Mouse (Mus musculus): ENCODE data around the gene Tcaf1. TPM values are rescaled to one million over a fixed set of nuclear protein-coding genes. Genes with fewer than 3 reads are reported as not detected.
A peak's percentile ranks its signal among the peaks of the same experiment; 100 is the strongest.

Tcaf1 gene
- polyA plus RNA-seq, 1 experiment from 2014 or later, result 4.7 TPM

DNA sequence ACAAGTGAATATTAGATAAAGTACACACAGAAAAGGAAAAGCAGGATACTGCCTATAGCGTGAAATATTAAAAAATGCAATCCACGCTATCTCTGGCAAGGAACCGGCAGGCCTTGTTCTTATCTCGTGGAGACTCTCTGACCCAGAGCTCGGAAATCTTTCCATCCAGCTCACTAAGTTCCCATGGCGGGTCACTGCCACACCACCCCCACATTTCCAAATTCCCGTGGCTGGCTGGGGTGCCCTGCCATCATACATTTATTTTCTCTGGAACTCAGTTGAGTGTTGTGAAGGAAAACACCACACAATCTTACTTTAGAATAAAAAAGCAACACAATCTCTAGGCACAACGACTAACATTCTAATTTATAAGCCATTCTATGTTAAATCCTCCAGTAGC, 4.8 kb upstream of the Tcaf1 start:
- Histone ChIP-seq H3K4me1 (ENCODE audit: insufficient read depth) (no peaks in the 10 kb centered on the region), H3K4me2 (ENCODE audit: low read depth, low read length) (no peak overlapping the region), H3K27ac (ENCODE audit: low read depth) (no peak overlapping the region), H3K36me3 (replicated peaks; ENCODE audit: insufficient read depth, low read length) (no peaks in the 10 kb centered on the region), H3K9me3 (ENCODE audit: low read length) (no peaks in the 10 kb centered on the region), H3K27me3 (ENCODE audit: insufficient read depth, low read length) (no peaks in the 10 kb centered on the region), H3K9ac (replicated peaks) (no peak overlapping the region), H3K4me3 (ENCODE audit: low read depth, low read length) (no peak overlapping the region)
- DNase-seq (no peak), ATAC-seq (no peak)
- WGBS (ENCODE audit: insufficient replicate concordance), result 58% methylated on average over 8 of the region's 8 CpGs
- TF ChIP-seq CTCF (IDR thresholded peaks at IDR 0.05; ENCODE audit: low read depth) (no peak), EP300 (IDR thresholded peaks at IDR 0.05; ENCODE audit: low read depth) (no peak)

DNA sequence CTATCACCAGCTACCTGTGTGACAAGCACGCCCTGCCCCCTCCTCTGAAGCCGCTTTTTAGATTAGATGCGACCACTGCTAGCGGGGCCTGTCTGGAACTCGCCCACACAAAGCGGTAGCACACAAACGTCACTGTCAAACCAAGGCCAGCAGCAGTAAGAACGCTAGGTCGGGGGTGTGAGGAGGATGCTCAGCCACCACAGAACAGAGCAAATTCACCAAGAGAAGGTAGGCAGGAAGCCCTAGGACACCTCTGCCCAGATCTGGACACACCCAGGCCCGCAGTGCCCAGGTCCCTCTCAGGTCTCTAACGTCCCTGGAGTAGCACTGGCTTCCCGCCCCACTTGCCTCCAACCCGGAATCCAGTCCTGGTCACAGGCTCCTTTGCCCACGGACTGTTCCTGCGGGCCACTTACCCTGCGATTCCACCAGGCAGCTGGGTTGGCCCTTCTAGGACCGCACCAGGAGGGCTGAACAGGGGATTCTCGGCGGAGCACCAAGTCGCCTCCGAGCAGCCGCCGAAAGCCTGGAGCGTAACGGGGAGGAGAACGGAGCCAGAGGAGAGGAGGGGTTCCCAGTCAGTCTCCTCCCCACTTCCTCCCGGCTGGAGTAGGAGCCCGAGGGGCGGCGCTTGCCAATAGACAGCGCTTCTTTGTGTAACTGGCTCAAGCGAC, 17.2 kb downstream of the Tcaf1 start:
- no peaks in the 10 kb centered on the region for H3K36me3 ChIP-seq (replicated peaks; ENCODE audit: insufficient read depth, low read length)
- peak overlapping the region; percentile 91 for H3K4me2 ChIP-seq (ENCODE audit: low read depth, low read length)
- ATAC-seq (peak; percentile 84), DNase-seq (peak; percentile 72)
- H3K9me3 ChIP-seq (ENCODE audit: low read length), result no peaks in the 10 kb centered on the region
- H3K27ac ChIP-seq (ENCODE audit: low read depth), result peak overlapping the region; percentile 61
- TF ChIP-seq EP300 (IDR thresholded peaks at IDR 0.05; ENCODE audit: low read depth) (no peak), CTCF (IDR thresholded peaks at IDR 0.05; ENCODE audit: low read depth) (no peak)
- H3K27me3 ChIP-seq (ENCODE audit: insufficient read depth, low read length), result no peaks in the 10 kb centered on the region
- WGBS (ENCODE audit: insufficient replicate concordance), result under 1% methylated on average over 32 of the region's 32 CpGs
- H3K4me3 ChIP-seq (ENCODE audit: low read depth, low read length), result peak overlapping the region; percentile 63
- H3K4me1 ChIP-seq (ENCODE audit: insufficient read depth), result no peaks in the 10 kb centered on the region
- H3K9ac ChIP-seq (replicated peaks), result peak overlapping the region; percentile 69

DNA sequence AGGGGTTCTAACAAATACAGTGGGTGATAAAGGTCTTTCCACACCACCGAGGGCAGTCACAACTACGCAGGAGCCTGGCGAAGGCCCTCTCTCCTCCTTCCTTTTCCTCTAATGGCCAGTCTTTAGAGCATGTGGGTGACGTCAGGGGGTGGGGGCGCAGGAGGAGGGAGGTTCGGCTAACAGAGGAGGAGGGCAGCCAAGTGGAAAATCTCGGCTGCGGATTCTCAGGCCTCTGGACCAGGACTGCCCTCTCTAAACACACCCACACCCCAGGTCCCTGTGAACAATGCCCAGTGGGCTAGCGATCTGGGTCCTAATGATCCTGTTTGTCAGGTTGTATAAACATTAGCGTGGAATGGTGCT, 17.8 kb downstream of the Tcaf1 start:
- peak overlapping the region; percentile 61 for H3K27ac ChIP-seq (ENCODE audit: low read depth)
- ATAC-seq, result peak; percentile 80
- peak; percentile 71 for DNase-seq

DNA sequence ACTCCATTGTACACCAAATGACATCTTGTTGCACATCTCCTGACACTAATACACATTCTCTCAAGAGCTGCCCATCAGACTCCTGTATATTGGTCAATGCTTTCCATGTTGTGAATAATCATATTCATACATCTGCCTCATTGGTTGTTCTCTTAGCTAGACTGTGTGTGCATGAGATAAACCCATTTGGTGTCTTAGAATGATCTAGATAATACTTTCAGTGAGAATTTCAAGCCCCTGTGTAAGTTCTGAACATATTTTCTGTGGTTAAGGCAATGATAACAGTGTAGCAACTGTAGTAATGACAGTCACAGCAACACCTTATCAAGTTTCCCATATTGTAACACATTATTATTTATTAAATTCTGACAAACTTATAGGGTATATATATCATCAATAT, 20.1 kb downstream of the Tcaf1 start:
- DNase-seq (no peak), ATAC-seq (no peak)
- Histone ChIP-seq H3K27me3 (ENCODE audit: insufficient read depth, low read length) (no peaks in the 10 kb centered on the region), H3K36me3 (replicated peaks; ENCODE audit: insufficient read depth, low read length) (0 out of 2 replicates have a peak, but pooled peaks cover 3% of the 10 kb centered on the region), H3K9me3 (ENCODE audit: low read length) (no peaks in the 10 kb centered on the region), H3K4me3 (ENCODE audit: low read depth, low read length) (no peak overlapping the region), H3K4me1 (ENCODE audit: insufficient read depth) (no peaks in the 10 kb centered on the region), H3K4me2 (ENCODE audit: low read depth, low read length) (no peak overlapping the region), H3K9ac (replicated peaks) (no peak overlapping the region), H3K27ac (ENCODE audit: low read depth) (no peak overlapping the region)
- TF ChIP-seq EP300 (IDR thresholded peaks at IDR 0.05; ENCODE audit: low read depth), result peak; percentile 75; the same call in 1 of the 2 replicates
- TF ChIP-seq CTCF (IDR thresholded peaks at IDR 0.05; ENCODE audit: low read depth), result no peak

More for the DNA sequence above, 17.8 kb downstream of the Tcaf1 start:
- TF ChIP-seq EP300 (IDR thresholded peaks at IDR 0.05; ENCODE audit: low read depth) (no peak), CTCF (IDR thresholded peaks at IDR 0.05; ENCODE audit: low read depth) (no peak)
- peak overlapping the region; percentile 63 for H3K4me3 ChIP-seq (ENCODE audit: low read depth, low read length)
- no peaks in the 10 kb centered on the region for H3K9me3 ChIP-seq (ENCODE audit: low read length)
- no peaks in the 10 kb centered on the region for H3K36me3 ChIP-seq (replicated peaks; ENCODE audit: insufficient read depth, low read length)
- peak overlapping the region; percentile 91 for H3K4me2 ChIP-seq (ENCODE audit: low read depth, low read length)
- WGBS (ENCODE audit: insufficient replicate concordance), result 3% methylated on average over 10 of the region's 10 CpGs
- H3K9ac ChIP-seq (replicated peaks), result peak overlapping the region; percentile 69
- no peaks in the 10 kb centered on the region for H3K4me1 ChIP-seq (ENCODE audit: insufficient read depth)
- no peaks in the 10 kb centered on the region for H3K27me3 ChIP-seq (ENCODE audit: insufficient read depth, low read length)

DNA sequence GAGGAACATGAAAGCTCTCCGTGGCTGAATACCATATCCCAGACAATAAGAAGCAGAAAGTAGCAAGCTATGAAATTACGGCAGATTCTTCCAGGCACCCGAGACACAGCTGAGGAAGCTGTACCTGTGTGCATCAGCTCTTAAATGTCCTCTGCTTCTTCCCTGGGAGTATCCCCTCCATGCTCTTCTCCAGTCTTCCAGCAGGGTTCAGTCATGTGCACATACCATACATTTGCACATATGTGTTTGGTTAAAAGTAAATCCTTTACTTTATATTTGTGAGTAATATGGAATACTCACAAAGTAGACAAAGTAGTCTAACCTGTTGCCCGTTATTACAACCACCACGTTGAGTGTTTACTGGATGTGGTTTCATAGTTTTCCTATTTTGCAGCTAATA, 22.0 kb downstream of the Tcaf1 start:
- no peaks in the 10 kb centered on the region for H3K9me3 ChIP-seq (ENCODE audit: low read length)
- H3K4me2 ChIP-seq (ENCODE audit: low read depth, low read length), result no peak overlapping the region
- 0 out of 2 replicates have a peak, but pooled peaks cover 3% of the 10 kb centered on the region for H3K36me3 ChIP-seq (replicated peaks; ENCODE audit: insufficient read depth, low read length)
- TF ChIP-seq EP300 (IDR thresholded peaks at IDR 0.05; ENCODE audit: low read depth) (no peak), CTCF (IDR thresholded peaks at IDR 0.05; ENCODE audit: low read depth) (no peak)
- no peaks in the 10 kb centered on the region for H3K27me3 ChIP-seq (ENCODE audit: insufficient read depth, low read length)
- ATAC-seq (no peak), DNase-seq (no peak)
- 79% methylated on average over 5 of the region's 5 CpGs for WGBS (ENCODE audit: insufficient replicate concordance)
- H3K4me1 ChIP-seq (ENCODE audit: insufficient read depth), result no peaks in the 10 kb centered on the region
- no peak overlapping the region for H3K4me3 ChIP-seq (ENCODE audit: low read depth, low read length)
- H3K27ac ChIP-seq (ENCODE audit: low read depth), result no peak overlapping the region
- no peak overlapping the region for H3K9ac ChIP-seq (replicated peaks)

DNA sequence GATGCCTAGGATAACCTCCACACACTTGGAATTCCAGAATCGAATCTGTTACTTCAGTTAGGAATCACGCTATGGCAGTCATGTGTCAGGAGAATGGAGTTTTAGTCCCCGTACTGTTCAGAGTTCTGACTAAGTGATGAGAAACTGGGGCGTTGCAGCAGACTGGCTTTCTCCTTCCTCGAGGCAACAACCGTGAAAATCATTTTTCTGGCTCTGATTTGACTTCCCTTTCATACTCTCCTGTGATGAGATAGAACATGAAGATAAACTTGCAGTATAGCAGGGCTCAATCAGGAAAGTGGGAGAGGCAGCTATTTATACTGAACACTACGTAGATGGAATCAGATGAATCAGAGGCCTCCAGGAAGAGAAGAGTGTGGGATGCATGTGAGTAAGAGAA, 29.8 kb downstream of the Tcaf1 start:
- Histone ChIP-seq H3K4me3 (ENCODE audit: low read depth, low read length) (no peak overlapping the region), H3K27ac (ENCODE audit: low read depth) (no peak overlapping the region), H3K9me3 (ENCODE audit: low read length) (no peaks in the 10 kb centered on the region), H3K9ac (replicated peaks) (no peak overlapping the region), H3K4me2 (ENCODE audit: low read depth, low read length) (no peak overlapping the region), H3K27me3 (ENCODE audit: insufficient read depth, low read length) (no peaks in the 10 kb centered on the region), H3K4me1 (ENCODE audit: insufficient read depth) (no peaks in the 10 kb centered on the region), H3K36me3 (replicated peaks; ENCODE audit: insufficient read depth, low read length) (no peaks in the 10 kb centered on the region)
- 71% methylated on average over 7 of the region's 7 CpGs for WGBS (ENCODE audit: insufficient replicate concordance)
- ATAC-seq (no peak), DNase-seq (no peak)
- TF ChIP-seq CTCF (IDR thresholded peaks at IDR 0.05; ENCODE audit: low read depth) (no peak), EP300 (IDR thresholded peaks at IDR 0.05; ENCODE audit: low read depth) (no peak)

Measured in liver, postnatal 0 days (tissue).